8 mouse cellular contexts compared by ENCODE assay signal in genomic region chr11:116077446-116078204, GRCm38 (mm10). TPM values are rescaled to one million over a fixed set of nuclear protein-coding genes. Genes with fewer than 3 reads are reported as not detected.
A peak's percentile ranks its signal among the peaks of the same experiment; 100 is the strongest.
DNase-seq lines count a peak whose midpoint lies in the region; ATAC-seq and TF ChIP-seq lines count a peak whose summit lies in the region.

TSS of gene Unc13d (minus strand) at chr11:116077961.

- peak; percentile 16; the same call in 1 of the 2 replicates for TF ChIP-seq CTCF in heart, postnatal 0 days (IDR thresholded peaks at IDR 0.05; ENCODE audit: low read depth)
- peak; percentile 81 for TF ChIP-seq CTCF in liver, postnatal 0 days (IDR thresholded peaks at IDR 0.05; ENCODE audit: low read depth)

- H3K9ac ChIP-seq in heart, embryonic 11.5 days (ENCODE audit: low read depth, low read length), result peak within 1 kb of the TSS; percentile 65
- no peak within 1 kb of the TSS; the same call in 1 of the 2 replicates for H3K9ac ChIP-seq in heart, postnatal 0 days (replicated peaks; ENCODE audit: low read depth, low read length)
- peak within 1 kb of the TSS; percentile 71 for H3K9ac ChIP-seq in liver, postnatal 0 days (replicated peaks)
- H3K9ac ChIP-seq in neural tube, embryonic 13.5 days, result peak within 1 kb of the TSS; percentile 69

- H3K27me3 ChIP-seq in heart, embryonic 11.5 days (ENCODE audit: control insufficient read depth, insufficient read depth, low read length), result no peaks in the 10 kb centered on the region
- H3K27me3 ChIP-seq in heart, postnatal 0 days (ENCODE audit: control insufficient read depth, insufficient read depth, low read length), result no peaks in the 10 kb centered on the region
- H3K27me3 ChIP-seq in liver, postnatal 0 days (ENCODE audit: insufficient read depth, low read length), result no peaks in the 10 kb centered on the region
- no peaks in the 10 kb centered on the region for H3K27me3 ChIP-seq in neural tube, embryonic 13.5 days

- no peaks in the 10 kb centered on the region for H3K9me3 ChIP-seq in heart, embryonic 11.5 days (replicated peaks; ENCODE audit: control insufficient read depth, low read length)
- H3K9me3 ChIP-seq in heart, postnatal 0 days (replicated peaks; ENCODE audit: control insufficient read depth, low read length), result no peaks in the 10 kb centered on the region
- no peaks in the 10 kb centered on the region for H3K9me3 ChIP-seq in liver, postnatal 0 days (ENCODE audit: low read length)
- no peaks in the 10 kb centered on the region for H3K9me3 ChIP-seq in neural tube, embryonic 13.5 days

- peak within 1 kb of the TSS; percentile 67 for H3K4me2 ChIP-seq in heart, embryonic 11.5 days
- H3K4me2 ChIP-seq in heart, postnatal 0 days (ENCODE audit: low read depth, low read length), result peak within 1 kb of the TSS; percentile 10
- H3K4me2 ChIP-seq in liver, postnatal 0 days (ENCODE audit: low read depth, low read length), result peak within 1 kb of the TSS; percentile 77
- peak within 1 kb of the TSS; percentile 59 for H3K4me2 ChIP-seq in neural tube, embryonic 13.5 days

- ATAC-seq in heart, embryonic 11.5 days (replicated peaks; ENCODE audit: insufficient number of reproducible peaks, low FRiP score, low TSS enrichment), result peak; percentile 58; the same call in 1 of the 2 replicates
- no peak for ATAC-seq in heart, postnatal 0 days (ENCODE audit: insufficient read depth, low read depth)
- peak; percentile 78 for ATAC-seq in liver, postnatal 0 days
- ATAC-seq in neural tube, embryonic 13.5 days (ENCODE audit: low read depth), result no peak

- H3K27ac ChIP-seq in heart, embryonic 11.5 days (ENCODE audit: low read depth, low read length), result peak within 1 kb of the TSS; percentile 85
- H3K27ac ChIP-seq in heart, postnatal 0 days (ENCODE audit: low read depth), result peak within 1 kb of the TSS; percentile 43; the same call in 1 of the 2 replicates
- peak within 1 kb of the TSS; percentile 95 for H3K27ac ChIP-seq in liver, postnatal 0 days (ENCODE audit: low read depth)
- H3K27ac ChIP-seq in neural tube, embryonic 13.5 days (replicated peaks), result peak within 1 kb of the TSS; percentile 46; the same call in 1 of the 2 replicates

- 64% methylated on average over 22 of the region's 22 CpGs for WGBS in heart, embryonic 11.5 days (ENCODE audit: insufficient replicate concordance)
- 59% methylated on average over 22 of the region's 22 CpGs for WGBS in heart, postnatal 0 days
- 16% methylated on average over 22 of the region's 22 CpGs for WGBS in liver, postnatal 0 days (ENCODE audit: insufficient replicate concordance)
- WGBS in neural tube, embryonic 13.5 days, result 70% methylated on average over 22 of the region's 22 CpGs

- no peak for TF ChIP-seq EP300 in heart, postnatal 0 days (IDR thresholded peaks at IDR 0.05; ENCODE audit: low read depth)
- TF ChIP-seq EP300 in liver, postnatal 0 days (IDR thresholded peaks at IDR 0.05; ENCODE audit: low read depth), result no peak

- H3K36me3 ChIP-seq in heart, embryonic 11.5 days (ENCODE audit: control insufficient read depth, insufficient read depth, low read length), result peaks cover 20% of the 10 kb centered on the region
- H3K36me3 ChIP-seq in heart, postnatal 0 days (replicated peaks; ENCODE audit: control insufficient read depth, insufficient read depth, low read length), result peaks cover 41% of the 10 kb centered on the region
- peaks cover 39% of the 10 kb centered on the region for H3K36me3 ChIP-seq in liver, postnatal 0 days (replicated peaks; ENCODE audit: insufficient read depth, low read length)
- peaks cover 41% of the 10 kb centered on the region for H3K36me3 ChIP-seq in neural tube, embryonic 13.5 days

- peaks cover 36% of the 10 kb centered on the region for H3K4me1 ChIP-seq in heart, embryonic 11.5 days (ENCODE audit: control insufficient read depth, insufficient read depth, low read length)
- no peaks in the 10 kb centered on the region for H3K4me1 ChIP-seq in heart, postnatal 0 days (ENCODE audit: control insufficient read depth, insufficient read depth)
- peaks cover 31% of the 10 kb centered on the region for H3K4me1 ChIP-seq in liver, postnatal 0 days (ENCODE audit: insufficient read depth)
- H3K4me1 ChIP-seq in neural tube, embryonic 13.5 days (replicated peaks), result peaks cover 23% of the 10 kb centered on the region

- DNase-seq in heart, postnatal 4 days, result no peak
- DNase-seq in cerebellum, adult 11-12 months, result peak; percentile 60
- DNase-seq in heart, postnatal 0 days (ENCODE audit: low spot score), result no peak
- DNase-seq in liver, postnatal 0 days, result peak; percentile 83
- no peak for DNase-seq in layer of hippocampus, postnatal 14 days (ENCODE audit: low spot score in 2 of 2)
- DNase-seq in adrenal gland, postnatal 4 days (ENCODE audit: low spot score in 2 of 2), result no peak

- peak within 1 kb of the TSS; percentile 16 for H3K4me3 ChIP-seq in heart, embryonic 11.5 days (ENCODE audit: low read depth, low read length)
- peak within 1 kb of the TSS; percentile 19; the same call in 1 of the 2 replicates for H3K4me3 ChIP-seq in heart, postnatal 0 days (ENCODE audit: low read depth, low read length)
- peak within 1 kb of the TSS; percentile 59 for H3K4me3 ChIP-seq in liver, postnatal 0 days (ENCODE audit: low read depth, low read length)
- H3K4me3 ChIP-seq in neural tube, embryonic 13.5 days, result peak within 1 kb of the TSS; percentile 31

RNA-seq across cellular contexts. Expression of gene Unc13d, which starts in this region (rescaled TPM):
- polyA plus RNA-seq in heart, embryonic 11.5 days (2014; fragmentation: Nextera tagmentation; extraction: Ambion mirVana), result 2.3 and 2.6 TPM in 2 replicates
- total RNA-seq in heart, postnatal 4 days (2021), result under 1 TPM; 0.88 to 0.95 TPM
- total RNA-seq in heart, postnatal 0 days (2014; rRNA removed; ENCODE audit: low replicate concordance), result 0.27 and 2.7 TPM in 2 replicates
- polyA plus RNA-seq in heart, postnatal 0 days (2015; fragmentation: Nextera tagmentation; extraction: Ambion mirVana), result 0.42 and 0.47 TPM in 2 replicates
- 6.1 and 6.9 TPM in 2 replicates for polyA plus RNA-seq in liver, postnatal 0 days (2015; fragmentation: Nextera tagmentation; extraction: Ambion mirVana)
- polyA plus RNA-seq in neural tube, embryonic 13.5 days (2015; fragmentation: Nextera tagmentation; extraction: Ambion mirVana), result 0.70 and 1.3 TPM in 2 replicates
- total RNA-seq in layer of hippocampus, postnatal 14 days (2021), result 1 to 10 TPM; 1.3 to 2.1 TPM
- total RNA-seq in adrenal gland, postnatal 4 days (2021), result 1 to 10 TPM; 1.1 to 2.4 TPM

Comparison
In these comparisons a context has a peak if more than half of its experiments do, and no peak if none do; other contexts are left out.
1. ATAC-seq: peak in heart, embryonic 11.5 days (single experiment) and liver, postnatal 0 days (single experiment); none in heart, postnatal 0 days (single experiment) and neural tube, embryonic 13.5 days (single experiment).
2. H3K27ac ChIP-seq: peak in every context shown above with its lines; median percentile 95 in liver, postnatal 0 days; 85 in heart, embryonic 11.5 days; 46 in neural tube, embryonic 13.5 days; 43 in heart, postnatal 0 days.
3. H3K4me2 ChIP-seq: peak in every context shown above with its lines; median percentile 77 in liver, postnatal 0 days; 67 in heart, embryonic 11.5 days; 59 in neural tube, embryonic 13.5 days; 10 in heart, postnatal 0 days.
4. DNase-seq: peak in cerebellum, adult 11-12 months (single experiment) and liver, postnatal 0 days (single experiment); none in heart, postnatal 4 days (single experiment), heart, postnatal 0 days (single experiment), layer of hippocampus, postnatal 14 days (0 of 2) and adrenal gland, postnatal 4 days (0 of 2).
5. Peak in every context shown above with its lines, with median percentiles within 50 percentile points of each other: H3K4me3 ChIP-seq.